Mouse (Mus musculus) forebrain, embryonic 10.5 days (tissue): ENCODE data around the gene Nkain4. TPM values are rescaled to one million over a fixed set of nuclear protein-coding genes. Genes with fewer than 3 reads are reported as not detected.

Source experiments
- DNase-seq: peaks from one replicate; pipeline ENCODE4 v3.0.0-alpha.2; 2017; ENCODE audit warnings: low spot score; ENCODE audit errors: extremely low spot score
- H3K27ac ChIP-seq: fragments of 300-500 bp; sonication (generic); 2 replicates; pipeline ENCODE4 v1.5.1; 2016; ENCODE audit warnings: mild to moderate bottlenecking
- H3K27me3 ChIP-seq: fragments of 300-500 bp; sonication (generic); 2 replicates; pipeline ENCODE4 v1.6.1; 2016; ENCODE audit warnings: mild to moderate bottlenecking; ENCODE audit not compliant: poor library complexity, severe bottlenecking
- H3K36me3 ChIP-seq: fragments of 300-500 bp; sonication (generic); replicated peaks from 2 replicates; pipeline ENCODE4 v1.6.1; 2016; ENCODE audit warnings: mild to moderate bottlenecking, moderate library complexity
- H3K4me1 ChIP-seq: fragments of 300-500 bp; sonication (generic); 2 replicates; pipeline ENCODE4 v1.6.1; 2016
- H3K4me3 ChIP-seq: fragments of 300-500 bp; sonication (generic); 2 replicates; pipeline ENCODE4 v1.5.1; 2016; ENCODE audit warnings: mild to moderate bottlenecking, moderate library complexity
- H3K9me3 ChIP-seq: fragments of 300-500 bp; sonication (generic); 2 replicates; pipeline ENCODE4 v1.6.1; 2016; ENCODE audit warnings: mild to moderate bottlenecking, moderate library complexity
- WGBS: fragments of 180-500 bp; shearing (Covaris S2); methylation state at CpG from one replicate; pipeline ENCODE4 v1.1.7; 2016; 5-methylcytosine and 5-hydroxymethylcytosine counted together
- polyA plus RNA-seq: library from polyadenylated mRNA; unstranded; fragments of >200 nt; fragmentation: Nextera tagmentation; extraction: Ambion mirVana; gene quantifications from 2 replicates; pipeline ENCODE4 v1.2.1, GENCODE M21; 2016

The Nkain4 gene
- 19.7 and 27.0 TPM in 2 replicates for polyA plus RNA-seq

GRCm38 (mm10) chr2:180954061-180955047, at the start of gene Nkain4:
Nkain4 (minus strand) TSS chr2:180954699.
- Histone ChIP-seq H3K4me1 (peaks cover 67% of the 10 kb centered on the region), H3K27me3 (peaks cover 51% of the 10 kb centered on the region), H3K36me3 (no peaks in the 10 kb centered on the region), H3K4me3 (peak within 1 kb of the TSS; percentile 71), H3K27ac (peak within 1 kb of the TSS; percentile 84), H3K9me3 (no peaks in the 10 kb centered on the region)
- under 1% methylated on average over 52 of the region's 52 CpGs for WGBS
- DNase-seq = peak; percentile 84

- WGBS = 77% methylated on average over 3 of the region's 3 CpGs
- Histone ChIP-seq H3K36me3 (no peaks in the 10 kb centered on the region), H3K4me3 (no peak overlapping the region), H3K9me3 (no peaks in the 10 kb centered on the region), H3K27ac (no peak overlapping the region), H3K4me1 (0 out of 2 replicates have a peak, but pooled peaks cover 4% of the 10 kb centered on the region), H3K27me3 (no peaks in the 10 kb centered on the region)
- no peak for DNase-seq
These were observed 42.4 kb upstream of the Nkain4 start for GRCm38 (mm10) chr2:180996905-180997304.

- H3K9me3 ChIP-seq = no peaks in the 10 kb centered on the region
- WGBS = 14% methylated on average over 5 of the region's 5 CpGs
- peak; percentile 40 for DNase-seq
- no peak overlapping the region for H3K4me3 ChIP-seq
- no peak overlapping the region for H3K27ac ChIP-seq
- no peaks in the 10 kb centered on the region for H3K27me3 ChIP-seq
- H3K4me1 ChIP-seq = 0 out of 2 replicates have a peak, but pooled peaks cover 4% of the 10 kb centered on the region
- no peaks in the 10 kb centered on the region for H3K36me3 ChIP-seq
These were observed 41.9 kb upstream of the Nkain4 start for GRCm38 (mm10) chr2:180996436-180996835.

- H3K36me3 ChIP-seq = no peaks in the 10 kb centered on the region
- no peak for DNase-seq
- no peaks in the 10 kb centered on the region for H3K9me3 ChIP-seq
- H3K4me1 ChIP-seq = 0 out of 2 replicates have a peak, but pooled peaks cover 4% of the 10 kb centered on the region
- no peaks in the 10 kb centered on the region for H3K27me3 ChIP-seq
- no peak overlapping the region for H3K27ac ChIP-seq
- 88% methylated on average over 4 of the region's 4 CpGs for WGBS
- H3K4me3 ChIP-seq = no peak overlapping the region
These were observed 41.0 kb upstream of the Nkain4 start for GRCm38 (mm10) chr2:180995457-180995856.

GRCm38 (mm10) chr2:180994360-180994759, 39.9 kb upstream of the Nkain4 start:
- Histone ChIP-seq H3K27me3 (no peaks in the 10 kb centered on the region), H3K4me1 (0 out of 2 replicates have a peak, but pooled peaks cover 4% of the 10 kb centered on the region), H3K27ac (no peak overlapping the region), H3K4me3 (no peak overlapping the region), H3K36me3 (no peaks in the 10 kb centered on the region), H3K9me3 (no peaks in the 10 kb centered on the region)
- WGBS = 85% methylated on average over 2 of the region's 2 CpGs
- DNase-seq = no peak

- Histone ChIP-seq H3K4me1 (peaks cover 27% of the 10 kb centered on the region), H3K36me3 (no peaks in the 10 kb centered on the region), H3K4me3 (no peak overlapping the region), H3K27me3 (no peaks in the 10 kb centered on the region), H3K27ac (no peak overlapping the region), H3K9me3 (no peaks in the 10 kb centered on the region)
- no peak for DNase-seq
- WGBS = 85% methylated on average over 4 of the region's 4 CpGs
These were observed 35.8 kb upstream of the Nkain4 start for GRCm38 (mm10) chr2:180990347-180990746.

- H3K27ac ChIP-seq = no peak overlapping the region
- DNase-seq = no peak
- H3K4me3 ChIP-seq = no peak overlapping the region
- no peaks in the 10 kb centered on the region for H3K9me3 ChIP-seq
- 78% methylated on average over 1 of the region's 1 CpGs for WGBS
- no peaks in the 10 kb centered on the region for H3K36me3 ChIP-seq
- H3K4me1 ChIP-seq = peaks cover 27% of the 10 kb centered on the region
- no peaks in the 10 kb centered on the region for H3K27me3 ChIP-seq
These were observed 34.4 kb upstream of the Nkain4 start for GRCm38 (mm10) chr2:180988948-180989347.

- DNase-seq = no peak
These were observed 33.9 kb upstream of the Nkain4 start for GRCm38 (mm10) chr2:180988347-180988913.

GRCm38 (mm10) chr2:180987432-180988030, 33.0 kb upstream of the Nkain4 start:
- Histone ChIP-seq H3K4me3 (no peak overlapping the region), H3K27me3 (no peaks in the 10 kb centered on the region), H3K9me3 (no peaks in the 10 kb centered on the region), H3K27ac (peak overlapping the region; percentile 56; the same call in 1 of the 2 replicates), H3K36me3 (peaks cover 9% of the 10 kb centered on the region), H3K4me1 (peaks cover 23% of the 10 kb centered on the region)
- 56% methylated on average over 5 of the region's 5 CpGs for WGBS
- no peak for DNase-seq

More at GRCm38 (mm10) chr2:180988347-180988913, 33.9 kb upstream of the Nkain4 start:
- no peaks in the 10 kb centered on the region for H3K9me3 ChIP-seq
- WGBS = 91% methylated on average over 3 of the region's 3 CpGs
- H3K27ac ChIP-seq = no peak overlapping the region
- H3K4me1 ChIP-seq = peaks cover 27% of the 10 kb centered on the region
- no peaks in the 10 kb centered on the region for H3K36me3 ChIP-seq
- no peaks in the 10 kb centered on the region for H3K27me3 ChIP-seq
- H3K4me3 ChIP-seq = no peak overlapping the region

- DNase-seq = no peak
- WGBS = 88% methylated on average over 1 of the region's 1 CpGs
These were observed 32.5 kb upstream of the Nkain4 start for GRCm38 (mm10) chr2:180987001-180987400.

GRCm38 (mm10) chr2:180986449-180986848, 31.9 kb upstream of the Nkain4 start, which contains the start of gene Col20a1:
Col20a1 (plus strand) TSS chr2:180986535.
- Histone ChIP-seq H3K4me3 (no peak within 1 kb of the TSS), H3K4me1 (peaks cover 23% of the 10 kb centered on the region), H3K36me3 (peaks cover 20% of the 10 kb centered on the region), H3K27me3 (no peaks in the 10 kb centered on the region), H3K27ac (peak within 1 kb of the TSS; percentile 54; the same call in 1 of the 2 replicates), H3K9me3 (no peaks in the 10 kb centered on the region)
- no peak for DNase-seq
- 65% methylated on average over 2 of the region's 2 CpGs for WGBS

More at GRCm38 (mm10) chr2:180987001-180987400, 32.5 kb upstream of the Nkain4 start:
- Histone ChIP-seq H3K27ac (no peak overlapping the region; the same call in 1 of the 2 replicates), H3K27me3 (no peaks in the 10 kb centered on the region), H3K36me3 (peaks cover 14% of the 10 kb centered on the region), H3K4me1 (peaks cover 23% of the 10 kb centered on the region), H3K4me3 (no peak overlapping the region), H3K9me3 (no peaks in the 10 kb centered on the region)

- no peak for DNase-seq
- no peaks in the 10 kb centered on the region for H3K27me3 ChIP-seq
- peaks cover 23% of the 10 kb centered on the region for H3K4me1 ChIP-seq
- H3K4me3 ChIP-seq = no peak overlapping the region
- H3K36me3 ChIP-seq = peaks cover 28% of the 10 kb centered on the region
- WGBS = 89% methylated on average over 2 of the region's 2 CpGs
- H3K9me3 ChIP-seq = no peaks in the 10 kb centered on the region
- no peak overlapping the region for H3K27ac ChIP-seq
These were observed 31.1 kb upstream of the Nkain4 start for GRCm38 (mm10) chr2:180985635-180986034.
